Mouse (Mus musculus): ENCODE data around the gene Hivep3. TPM values are rescaled to one million over a fixed set of nuclear protein-coding genes. Genes with fewer than 3 reads are reported as not detected.
A peak's percentile ranks its signal among the peaks of the same experiment; 100 is the strongest.

Hivep3 gene
- polyA plus RNA-seq, 1 experiment from 2014 or later, result 4.5 TPM

- Histone ChIP-seq H3K27me3 (peaks cover 64% of the 10 kb centered on the region), H3K27ac (peak overlapping the region; percentile 40; the same call in 1 of the 2 replicates), H3K36me3 (no peaks in the 10 kb centered on the region), H3K4me2 (replicated peaks) (peak overlapping the region; percentile 98), H3K4me3 (peak overlapping the region; percentile 57), H3K9me3 (replicated peaks) (no peaks in the 10 kb centered on the region), H3K9ac (peak overlapping the region; percentile 61), H3K4me1 (peaks cover 23% of the 10 kb centered on the region)
- ATAC-seq (ENCODE audit: low FRiP score), result peak; percentile 41
- WGBS, result under 1% methylated on average over 38 of the region's 38 CpGs
Observed at GRCm38 (mm10) chr4:120032984-120033355, 299.4 kb downstream of the Hivep3 start.

GRCm38 (mm10) chr4:120036294-120036693, 302.7 kb downstream of the Hivep3 start:
- H3K27me3 ChIP-seq, result peaks cover 46% of the 10 kb centered on the region
- H3K36me3 ChIP-seq, result no peaks in the 10 kb centered on the region
- ATAC-seq (ENCODE audit: low FRiP score), result no peak
- peaks cover 23% of the 10 kb centered on the region for H3K4me1 ChIP-seq
- no peak overlapping the region for H3K4me3 ChIP-seq
- no peaks in the 10 kb centered on the region for H3K9me3 ChIP-seq (replicated peaks)
- no peak overlapping the region for H3K27ac ChIP-seq
- H3K4me2 ChIP-seq (replicated peaks), result no peak overlapping the region
- WGBS, result 87% methylated on average over 4 of the region's 4 CpGs
- H3K9ac ChIP-seq, result no peak overlapping the region

- Histone ChIP-seq H3K4me2 (replicated peaks) (no peak overlapping the region), H3K36me3 (no peaks in the 10 kb centered on the region), H3K4me1 (peaks cover 23% of the 10 kb centered on the region), H3K27me3 (peaks cover 39% of the 10 kb centered on the region), H3K9me3 (replicated peaks) (no peaks in the 10 kb centered on the region), H3K27ac (no peak overlapping the region), H3K9ac (no peak overlapping the region), H3K4me3 (no peak overlapping the region)
- ATAC-seq (ENCODE audit: low FRiP score), result no peak
- 46% methylated on average over 7 of the region's 7 CpGs for whole genome bisulfite sequencing
Observed at GRCm38 (mm10) chr4:120037007-120037406, 303.4 kb downstream of the Hivep3 start.

- no peak overlapping the region for H3K27ac ChIP-seq
- WGBS, result 91% methylated on average over 2 of the region's 2 CpGs
- no peaks in the 10 kb centered on the region for H3K36me3 ChIP-seq
- no peak overlapping the region for H3K4me2 ChIP-seq (replicated peaks)
- no peak overlapping the region for H3K4me3 ChIP-seq
- H3K9me3 ChIP-seq (replicated peaks), result no peaks in the 10 kb centered on the region
- ATAC-seq (ENCODE audit: low FRiP score), result no peak
- 0 out of 2 replicates have a peak, but pooled peaks cover under 1% of the 10 kb centered on the region for H3K27me3 ChIP-seq
- H3K9ac ChIP-seq, result no peak overlapping the region
- peaks cover 5% of the 10 kb centered on the region; the same call in 1 of the 2 replicates for H3K4me1 ChIP-seq
Observed at GRCm38 (mm10) chr4:120041520-120041919, 307.9 kb downstream of the Hivep3 start.

- H3K27ac ChIP-seq, result no peak overlapping the region
- H3K9me3 ChIP-seq (replicated peaks), result no peaks in the 10 kb centered on the region
- 0 out of 2 replicates have a peak, but pooled peaks cover 2% of the 10 kb centered on the region for H3K4me1 ChIP-seq
- H3K36me3 ChIP-seq, result no peaks in the 10 kb centered on the region
- H3K9ac ChIP-seq, result no peak overlapping the region
- no peak overlapping the region for H3K4me3 ChIP-seq
- no peak for ATAC-seq (ENCODE audit: low FRiP score)
- 90% methylated on average over 7 of the region's 7 CpGs for WGBS
- H3K4me2 ChIP-seq (replicated peaks), result no peak overlapping the region
- H3K27me3 ChIP-seq, result 0 out of 2 replicates have a peak, but pooled peaks cover 2% of the 10 kb centered on the region
Observed at GRCm38 (mm10) chr4:120042480-120042879, 308.9 kb downstream of the Hivep3 start.

- 89% methylated on average over 5 of the region's 5 CpGs for WGBS
- H3K9me3 ChIP-seq (replicated peaks), result no peaks in the 10 kb centered on the region
- 0 out of 2 replicates have a peak, but pooled peaks cover 2% of the 10 kb centered on the region for H3K27me3 ChIP-seq
- no peak overlapping the region for H3K27ac ChIP-seq
- no peak overlapping the region for H3K4me3 ChIP-seq
- H3K4me2 ChIP-seq (replicated peaks), result no peak overlapping the region
- no peak for ATAC-seq (ENCODE audit: low FRiP score)
- no peaks in the 10 kb centered on the region for H3K36me3 ChIP-seq
- 0 out of 2 replicates have a peak, but pooled peaks cover 2% of the 10 kb centered on the region for H3K4me1 ChIP-seq
- no peak overlapping the region for H3K9ac ChIP-seq
Observed at GRCm38 (mm10) chr4:120044612-120045011, 311.0 kb downstream of the Hivep3 start.

GRCm38 (mm10) chr4:120045131-120045537, 311.6 kb downstream of the Hivep3 start:
- no peak for ATAC-seq (ENCODE audit: low FRiP score)
- Histone ChIP-seq H3K9ac (no peak overlapping the region), H3K36me3 (no peaks in the 10 kb centered on the region), H3K4me3 (no peak overlapping the region), H3K27me3 (0 out of 2 replicates have a peak, but pooled peaks cover 2% of the 10 kb centered on the region), H3K9me3 (replicated peaks) (no peaks in the 10 kb centered on the region), H3K4me2 (replicated peaks) (no peak overlapping the region), H3K4me1 (0 out of 2 replicates have a peak, but pooled peaks cover 2% of the 10 kb centered on the region), H3K27ac (no peak overlapping the region)
- 59% methylated on average over 5 of the region's 5 CpGs for WGBS

- 88% methylated on average over 7 of the region's 7 CpGs for WGBS
Observed at GRCm38 (mm10) chr4:120045871-120046270, 312.3 kb downstream of the Hivep3 start.

GRCm38 (mm10) chr4:120047060-120047459, 313.5 kb downstream of the Hivep3 start:
- no peak overlapping the region for H3K9ac ChIP-seq
- H3K4me1 ChIP-seq, result 0 out of 2 replicates have a peak, but pooled peaks cover 2% of the 10 kb centered on the region
- H3K9me3 ChIP-seq (replicated peaks), result no peaks in the 10 kb centered on the region
- H3K4me3 ChIP-seq, result no peak overlapping the region
- no peak overlapping the region for H3K4me2 ChIP-seq (replicated peaks)
- WGBS, result 33% methylated on average over 4 of the region's 4 CpGs
- H3K36me3 ChIP-seq, result no peaks in the 10 kb centered on the region
- ATAC-seq (ENCODE audit: low FRiP score), result no peak
- H3K27ac ChIP-seq, result no peak overlapping the region
- H3K27me3 ChIP-seq, result 0 out of 2 replicates have a peak, but pooled peaks cover 2% of the 10 kb centered on the region

More at GRCm38 (mm10) chr4:120045871-120046270, 312.3 kb downstream of the Hivep3 start:
- Histone ChIP-seq H3K4me1 (0 out of 2 replicates have a peak, but pooled peaks cover 2% of the 10 kb centered on the region), H3K4me2 (replicated peaks) (no peak overlapping the region), H3K4me3 (no peak overlapping the region), H3K9ac (no peak overlapping the region), H3K36me3 (no peaks in the 10 kb centered on the region), H3K9me3 (replicated peaks) (no peaks in the 10 kb centered on the region), H3K27ac (no peak overlapping the region), H3K27me3 (0 out of 2 replicates have a peak, but pooled peaks cover 2% of the 10 kb centered on the region)
- no peak for ATAC-seq (ENCODE audit: low FRiP score)

GRCm38 (mm10) chr4:120048274-120048673, 314.7 kb downstream of the Hivep3 start:
- H3K9me3 ChIP-seq (replicated peaks), result no peaks in the 10 kb centered on the region
- no peak for ATAC-seq (ENCODE audit: low FRiP score)
- no peak overlapping the region for H3K9ac ChIP-seq
- 0 out of 2 replicates have a peak, but pooled peaks cover 2% of the 10 kb centered on the region for H3K27me3 ChIP-seq
- H3K4me3 ChIP-seq, result no peak overlapping the region
- 0 out of 2 replicates have a peak, but pooled peaks cover 2% of the 10 kb centered on the region for H3K4me1 ChIP-seq
- 67% methylated on average over 4 of the region's 4 CpGs for WGBS
- H3K36me3 ChIP-seq, result no peaks in the 10 kb centered on the region
- H3K4me2 ChIP-seq (replicated peaks), result no peak overlapping the region
- no peak overlapping the region for H3K27ac ChIP-seq

- H3K9ac ChIP-seq, result no peak overlapping the region
- no peak overlapping the region for H3K27ac ChIP-seq
- H3K9me3 ChIP-seq (replicated peaks), result no peaks in the 10 kb centered on the region
- H3K36me3 ChIP-seq, result no peaks in the 10 kb centered on the region
- H3K4me2 ChIP-seq (replicated peaks), result no peak overlapping the region
- H3K4me1 ChIP-seq, result 0 out of 2 replicates have a peak, but pooled peaks cover 2% of the 10 kb centered on the region
- 0 out of 2 replicates have a peak, but pooled peaks cover 2% of the 10 kb centered on the region for H3K27me3 ChIP-seq
- no peak for ATAC-seq (ENCODE audit: low FRiP score)
- no peak overlapping the region for H3K4me3 ChIP-seq
- WGBS, result 85% methylated on average over 3 of the region's 3 CpGs
Observed at GRCm38 (mm10) chr4:120049857-120050256, 316.3 kb downstream of the Hivep3 start.

- H3K4me3 ChIP-seq, result no peak overlapping the region
- no peaks in the 10 kb centered on the region for H3K27me3 ChIP-seq
- no peak overlapping the region for H3K9ac ChIP-seq
- no peaks in the 10 kb centered on the region for H3K4me1 ChIP-seq
- no peak overlapping the region for H3K27ac ChIP-seq
- no peak overlapping the region for H3K4me2 ChIP-seq (replicated peaks)
- H3K9me3 ChIP-seq (replicated peaks), result no peaks in the 10 kb centered on the region
- no peaks in the 10 kb centered on the region for H3K36me3 ChIP-seq
- ATAC-seq (ENCODE audit: low FRiP score), result no peak
Observed at GRCm38 (mm10) chr4:120052481-120052880, 318.9 kb downstream of the Hivep3 start.
